Mouse (Mus musculus): ENCODE measurements around the gene Osbpl2. TPM values are rescaled to one million over a fixed set of nuclear protein-coding genes. Genes with fewer than 3 reads are reported as not detected.

Gene Osbpl2
- 10 to 100 TPM; 19.3 to 21.4 TPM for polyA plus RNA-seq (2017; shearing (Covaris generic))

GRCm38 (mm10) chr2:180118661-180119438, at the start of gene Osbpl2:
Osbpl2 (plus strand) TSS chr2:180119306.
- peak; percentile 97 for ATAC-seq

GRCm38 (mm10) chr2:180069770-180070480, 49.2 kb upstream of the Osbpl2 start:
- ATAC-seq, result no peak

- ATAC-seq, result peak; percentile 95
Measured at GRCm38 (mm10) chr2:180070481-180071453, 48.3 kb upstream of the Osbpl2 start, which contains the start of gene Mtg2. Mtg2 (plus strand) TSS chr2:180070588.

- no peak for ATAC-seq
Measured at GRCm38 (mm10) chr2:180071671-180072070, 47.4 kb upstream of the Osbpl2 start.

GRCm38 (mm10) chr2:180072886-180073285, 46.2 kb upstream of the Osbpl2 start:
- ATAC-seq, result no peak

GRCm38 (mm10) chr2:180077622-180078021, 41.5 kb upstream of the Osbpl2 start:
- ATAC-seq, result no peak

- ATAC-seq, result no peak
Measured at GRCm38 (mm10) chr2:180080680-180081079, 38.4 kb upstream of the Osbpl2 start.

- no peak for ATAC-seq
Measured at GRCm38 (mm10) chr2:180083063-180083462, 36.0 kb upstream of the Osbpl2 start.

GRCm38 (mm10) chr2:180084565-180084964, 34.5 kb upstream of the Osbpl2 start:
- no peak for ATAC-seq

GRCm38 (mm10) chr2:180085926-180086636, 33.0 kb upstream of the Osbpl2 start:
- ATAC-seq, result no peak

GRCm38 (mm10) chr2:180086637-180087027, 32.5 kb upstream of the Osbpl2 start:
- no peak for ATAC-seq

GRCm38 (mm10) chr2:180087472-180087871, 31.6 kb upstream of the Osbpl2 start:
- no peak for ATAC-seq

- ATAC-seq, result no peak
Measured at GRCm38 (mm10) chr2:180090285-180090684, 28.8 kb upstream of the Osbpl2 start.

GRCm38 (mm10) chr2:180095711-180096110, 23.4 kb upstream of the Osbpl2 start:
- no peak for ATAC-seq

GRCm38 (mm10) chr2:180097585-180097984, 21.5 kb upstream of the Osbpl2 start:
- ATAC-seq, result no peak

- ATAC-seq, result no peak
Measured at GRCm38 (mm10) chr2:180098167-180098566, 20.9 kb upstream of the Osbpl2 start.

- ATAC-seq, result no peak
Measured at GRCm38 (mm10) chr2:180099529-180099928, 19.6 kb upstream of the Osbpl2 start.

- ATAC-seq, result no peak
Measured at GRCm38 (mm10) chr2:180103151-180103977, 15.7 kb upstream of the Osbpl2 start.

- no peak for ATAC-seq
Measured at GRCm38 (mm10) chr2:180103978-180104658, 15.0 kb upstream of the Osbpl2 start, which contains the start of gene Hrh3. Hrh3 (minus strand) TSS chr2:180104488.

- no peak for ATAC-seq
Measured at GRCm38 (mm10) chr2:180104659-180105377, 14.3 kb upstream of the Osbpl2 start.

Data from activated CD4-positive, CD25-positive, alpha-beta regulatory T cell, adult 4 months (primary cell).